Mouse (Mus musculus) ovary, postnatal 14 days (tissue): ENCODE measurements around the gene Gm8914.
"Not testable (repeated sequence)": the region's sequence is repeated elsewhere in the genome, so short reads cannot be mapped to it uniquely, and the experiment has no call there.

Experiments
- DNase-seq: peaks from one replicate; pipeline ENCODE4 v3.0.0; 2022; ENCODE audit warnings: low spot score

Gene Gm8914

GRCm38 (mm10) chrX:91479826-91480225 is at the start of gene Gm8914:
Gene Gm8914, plus strand, starts transcription at chrX:91480126.
- DNase-seq: not testable (repeated sequence)
